Mouse (Mus musculus): ENCODE results near the gene Gpr26. TPM values are rescaled to one million over a fixed set of nuclear protein-coding genes. Genes with fewer than 3 reads are reported as not detected.

The Gpr26 gene
- total RNA-seq, 2 experiments from 2014 or later = not detected

DNA sequence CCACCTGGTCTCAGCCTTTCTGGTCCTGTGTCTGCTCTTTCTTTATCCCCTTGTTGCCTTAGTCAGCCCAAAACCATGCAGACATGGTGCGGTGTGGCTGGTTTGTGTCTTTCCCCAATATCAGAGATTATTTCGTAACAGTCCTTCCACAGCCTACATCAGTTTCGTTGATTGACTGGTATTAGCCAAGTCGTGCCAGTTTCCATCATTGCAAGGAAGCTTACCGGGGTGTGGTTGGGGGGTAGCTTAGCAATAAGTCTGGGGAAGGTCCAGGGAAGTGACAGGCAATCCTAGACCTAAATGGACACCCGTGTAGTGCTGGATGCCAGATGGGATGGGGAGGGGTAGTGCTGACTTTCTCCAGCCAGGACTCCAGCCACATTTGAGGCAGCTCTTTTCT is 59.3 kb downstream of the Gpr26 start:
- ATAC-seq (ENCODE audit: poor library complexity, severe bottlenecking) = no peak

DNA sequence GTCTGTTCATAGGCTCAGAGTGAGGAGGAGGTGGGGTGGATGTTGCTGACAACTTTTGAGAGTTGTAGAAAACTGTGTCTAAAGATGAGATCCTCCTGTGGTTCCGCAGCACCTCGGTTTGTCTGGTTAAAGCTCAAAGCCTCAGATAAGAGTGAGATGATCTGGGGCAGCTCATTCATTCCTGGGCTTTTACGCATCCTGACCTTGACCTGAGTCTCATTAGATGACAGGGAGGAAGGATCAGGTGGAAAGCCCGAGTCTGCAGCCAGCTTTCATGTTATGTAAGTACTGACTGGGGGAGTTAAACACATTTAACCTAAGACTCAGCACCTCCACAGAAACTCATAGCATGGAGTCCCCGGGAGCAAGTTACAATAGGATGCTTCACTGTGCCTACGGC is 60.4 kb downstream of the Gpr26 start:
- ATAC-seq (ENCODE audit: poor library complexity, severe bottlenecking) = no peak

DNA sequence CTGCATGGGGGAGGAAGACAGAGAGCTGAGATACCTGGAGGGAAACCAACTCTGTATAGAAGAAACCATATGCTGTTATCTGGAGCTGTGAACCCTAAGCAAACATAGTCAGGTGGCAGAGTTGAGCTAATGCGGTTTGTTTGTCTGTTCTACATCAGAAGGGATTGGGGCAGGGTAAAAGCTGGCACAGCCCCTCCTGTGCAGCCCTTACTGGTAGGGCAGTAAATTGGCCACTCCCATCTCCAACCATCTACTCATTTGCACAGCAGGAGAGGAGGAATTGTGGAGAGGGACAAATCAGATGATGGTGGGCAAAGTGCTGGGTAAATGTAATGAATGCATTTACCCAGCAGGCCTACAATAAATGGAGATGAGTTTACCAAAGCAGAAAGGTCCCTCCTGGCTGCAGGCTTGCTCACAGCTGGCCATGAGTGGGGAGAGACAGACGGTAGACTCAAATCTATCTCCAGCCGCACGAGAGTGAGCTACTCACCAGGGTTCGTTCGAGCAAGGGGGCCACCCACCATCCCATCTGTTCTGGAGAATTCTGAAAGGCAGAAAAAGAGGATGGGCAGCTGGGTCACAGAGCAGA is 65.8 kb downstream of the Gpr26 start:
- no peak for ATAC-seq (ENCODE audit: poor library complexity, severe bottlenecking)

Other genes starting within 250 kb of the Gpr26 start
- gene Cpxm2, start 188.3 kb downstream of the Gpr26 start, total RNA-seq (2015) = not detected in 2 replicates
- not detected in 2 replicates for gene Cpxm2, start 188.3 kb downstream of the Gpr26 start, total RNA-seq (2017)